Mouse (Mus musculus) megakaryocyte, embryonic 14.5 days (primary cell): ENCODE results near the gene Idh3a.

ENCODE experiments used
- FLI1 ChIP-seq: IDR thresholded peaks from 2 replicates; pipeline ENCODE4 v1.6.1; 2012; ENCODE audit warnings: low read length, inconsistent platforms, mixed read lengths
- GATA1 ChIP-seq: IDR thresholded peaks from 3 replicates; pipeline ENCODE4 v1.6.1; 2012; ENCODE audit warnings: mixed read lengths, low read length, inconsistent platforms, borderline replicate concordance

DNA sequence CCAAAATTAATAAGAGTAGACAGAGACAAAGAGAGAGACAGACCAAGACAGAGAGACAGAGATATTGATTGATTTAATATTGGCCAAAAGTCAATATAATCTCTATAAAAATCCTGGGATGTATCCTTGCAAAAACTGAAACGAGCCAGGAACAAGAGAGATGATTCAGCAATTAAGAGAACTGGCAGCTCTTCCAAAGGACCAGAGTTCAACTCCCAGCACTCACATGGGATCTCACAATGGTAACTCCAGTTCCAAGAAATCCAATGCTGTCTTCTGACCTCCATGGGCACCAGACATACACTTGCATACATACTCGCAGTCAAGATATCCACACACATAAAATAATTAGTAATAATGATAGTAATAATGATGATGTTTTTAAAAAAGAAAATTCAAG, 66.6 kb downstream of the Idh3a start:
- TF ChIP-seq GATA1 (no peak), FLI1 (no peak)
